Mouse (Mus musculus) cerebral cortex, adult 2 months (tissue): ENCODE data around the gene Phldb2.

Experiments
- WGBS: fragments of 180-500 bp; shearing (Covaris S2); methylation state at CpG from one replicate; pipeline ENCODE4 v1.1.7; 2018; 5-methylcytosine and 5-hydroxymethylcytosine counted together

The Phldb2 gene

DNA sequence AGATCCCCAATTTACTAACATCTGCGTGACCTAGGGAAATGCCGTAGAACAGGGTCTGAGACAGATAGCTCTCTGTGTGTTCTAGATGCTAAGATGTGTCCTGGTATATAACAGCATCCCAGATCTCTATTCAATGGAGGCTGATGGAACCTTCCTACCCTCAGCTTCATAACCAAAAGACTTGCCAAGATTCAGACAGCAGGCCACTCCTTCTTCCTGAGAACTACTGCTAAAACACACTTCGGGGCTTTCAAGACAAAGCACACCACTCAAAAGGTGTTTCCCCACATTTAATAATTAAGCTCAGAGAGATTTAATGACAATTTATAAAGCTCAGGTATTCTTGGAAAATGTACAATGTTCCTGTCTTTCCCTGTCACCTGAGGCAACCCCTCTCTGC is 111.6 kb downstream of the Phldb2 start:
- WGBS, result 85% methylated on average over 3 of the region's 3 CpGs

DNA sequence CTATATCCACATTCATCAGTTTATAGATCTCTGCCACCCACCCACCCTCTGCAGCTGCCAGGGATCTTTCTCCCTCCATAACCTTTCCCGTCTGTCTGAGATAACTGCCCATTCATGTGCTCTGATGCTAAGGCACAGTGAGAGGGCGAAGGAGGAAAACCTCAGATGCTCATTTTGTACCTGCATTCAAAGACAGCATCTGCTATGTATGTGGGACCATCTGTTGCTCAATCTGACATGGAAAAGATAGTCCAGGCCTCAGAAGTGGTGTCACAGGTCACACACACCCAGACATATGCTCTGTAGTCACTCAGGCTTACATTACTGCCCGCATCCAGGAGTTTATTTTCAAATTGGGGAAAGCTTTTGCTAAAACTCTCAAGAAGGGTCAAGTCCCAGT is 112.4 kb downstream of the Phldb2 start:
- WGBS, result 81% methylated on average over 3 of the region's 3 CpGs

- 71% methylated on average over 5 of the region's 5 CpGs for WGBS
These were observed 115.7 kb downstream of the Phldb2 start for GRCm38 (mm10) chr16:45837541-45838342.

- WGBS, result 67% methylated on average over 6 of the region's 6 CpGs
These were observed 120.7 kb downstream of the Phldb2 start for GRCm38 (mm10) chr16:45832747-45833108.

- 78% methylated on average over 8 of the region's 8 CpGs for WGBS
These were observed 121.2 kb downstream of the Phldb2 start for GRCm38 (mm10) chr16:45832061-45832746.

DNA sequence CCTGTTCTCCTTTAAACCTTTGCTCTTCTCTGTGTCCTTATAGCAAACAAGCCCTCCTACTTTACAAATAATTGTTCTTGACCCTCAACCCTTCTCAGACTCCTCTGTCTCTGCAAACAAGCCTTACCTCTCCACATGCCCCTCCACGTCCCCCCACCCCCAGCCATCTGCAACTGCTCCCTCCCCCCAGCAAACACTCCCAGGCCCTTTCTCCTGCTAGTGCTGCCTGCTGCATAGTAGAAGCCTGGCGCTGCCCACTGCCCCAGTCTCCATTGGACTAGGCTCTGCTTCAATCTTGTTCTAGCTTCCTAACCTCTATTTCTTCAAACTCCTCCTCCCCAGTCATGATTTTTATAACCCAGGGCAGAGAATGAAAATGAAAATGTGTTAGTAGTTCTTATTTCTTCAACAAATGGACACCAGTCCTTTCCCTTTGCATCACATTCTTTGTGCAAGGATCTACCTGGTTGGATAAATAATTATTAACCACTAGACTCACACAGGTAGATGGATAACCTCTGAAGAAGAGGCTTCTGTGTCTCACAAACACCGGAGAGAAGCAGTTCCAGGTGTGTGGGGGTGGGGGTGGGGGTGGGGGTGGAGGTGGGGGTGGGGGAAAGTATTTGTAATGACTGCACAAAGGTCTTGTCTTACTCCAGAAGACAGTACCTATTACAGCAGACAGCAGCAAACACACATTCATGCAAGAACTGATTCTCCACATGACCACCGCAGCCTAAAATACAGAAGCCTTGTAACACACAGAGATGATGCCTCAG is 122.1 kb downstream of the Phldb2 start:
- WGBS, result 70% methylated on average over 4 of the region's 4 CpGs

- 73% methylated on average over 11 of the region's 11 CpGs for WGBS
These were observed 123.1 kb downstream of the Phldb2 start for GRCm38 (mm10) chr16:45830096-45830866.

DNA sequence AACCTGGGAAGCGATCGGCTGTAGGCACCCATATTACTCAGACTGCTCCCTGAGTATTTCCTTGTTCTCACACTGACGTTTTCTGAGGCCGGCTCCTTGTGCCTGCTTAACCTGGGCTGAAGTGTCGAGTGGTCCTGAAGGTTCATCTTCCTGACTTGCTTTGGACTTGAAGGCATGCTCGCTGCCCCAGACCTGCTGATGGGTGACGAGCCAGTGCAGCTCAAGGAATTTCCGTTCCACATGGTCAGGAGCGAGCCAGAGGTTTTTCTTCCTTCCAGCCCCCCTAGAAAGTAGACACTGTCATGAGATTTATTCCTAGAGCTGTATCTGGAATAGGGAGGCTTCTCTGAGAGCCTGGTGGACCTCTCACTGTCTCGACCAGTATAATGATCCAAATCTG is 128.1 kb downstream of the Phldb2 start:
- WGBS, result 93% methylated on average over 10 of the region's 10 CpGs

DNA sequence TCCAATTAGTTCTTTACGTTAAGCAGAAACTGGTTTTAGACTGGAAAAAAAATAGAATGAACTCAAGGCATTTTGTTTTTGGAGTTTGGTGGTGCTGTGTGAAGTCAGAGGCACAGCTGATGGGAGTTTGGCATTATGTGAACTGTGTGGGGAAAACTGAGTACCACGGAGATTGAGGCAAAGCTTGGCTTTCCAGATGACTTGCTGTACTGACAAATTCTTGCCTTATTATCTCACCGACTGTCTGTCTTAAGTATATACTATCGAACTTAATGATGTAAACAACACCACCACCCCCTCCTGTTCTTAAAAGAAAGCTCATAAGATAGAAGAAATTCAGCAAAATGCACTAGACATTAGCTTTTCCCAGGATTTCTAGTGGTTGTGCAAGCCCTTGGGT is 129.4 kb downstream of the Phldb2 start:
- WGBS, result 63% methylated on average over 4 of the region's 4 CpGs

GRCm38 (mm10) chr16:45819911-45820310 is 133.5 kb downstream of the Phldb2 start:
- 83% methylated on average over 4 of the region's 4 CpGs for WGBS

DNA sequence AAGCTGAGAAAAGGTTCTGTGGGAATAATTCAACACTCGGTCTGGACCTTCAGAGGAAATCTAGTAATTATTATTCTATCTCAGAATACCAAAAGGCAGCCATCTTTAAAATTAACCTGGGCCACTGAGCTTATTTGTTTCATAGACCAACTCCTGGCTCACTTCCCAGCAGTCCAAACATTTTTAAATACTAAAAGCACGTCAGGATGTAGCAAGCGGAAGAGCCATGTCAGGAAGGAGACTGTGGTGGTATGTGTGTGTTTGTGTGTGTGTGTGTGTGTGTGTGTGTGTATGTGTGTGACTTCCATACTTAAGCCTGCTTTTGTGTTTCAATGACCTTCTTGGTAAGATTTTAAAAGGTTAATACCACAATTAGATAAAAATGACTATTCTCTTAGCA is 135.6 kb downstream of the Phldb2 start:
- 54% methylated on average over 3 of the region's 3 CpGs for WGBS

GRCm38 (mm10) chr16:45814611-45815010 is 138.8 kb downstream of the Phldb2 start:
- WGBS, result 82% methylated on average over 3 of the region's 3 CpGs

DNA sequence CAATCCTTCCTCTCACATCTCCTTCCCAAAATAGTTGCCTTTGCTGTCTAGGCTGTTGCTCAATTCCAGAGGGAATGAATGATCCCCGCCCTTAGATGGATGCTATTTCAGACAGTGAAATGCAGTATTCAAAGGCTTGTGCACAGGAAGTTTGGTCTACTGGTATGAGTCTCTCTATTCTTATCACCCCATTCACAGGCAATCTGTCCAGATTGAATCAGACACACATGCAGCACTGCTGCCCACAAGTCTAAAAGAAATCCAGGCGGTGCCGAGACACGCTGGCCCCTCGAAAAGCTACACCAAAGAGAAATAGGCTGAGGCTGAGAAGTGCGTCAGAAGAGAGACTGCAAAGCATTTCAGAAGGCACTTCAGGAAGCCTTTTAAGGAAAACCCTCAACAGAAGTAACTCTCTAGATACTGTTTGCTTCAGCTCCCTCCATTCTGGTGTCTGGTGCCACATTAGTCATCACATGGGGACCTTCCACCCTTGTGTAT is 142.5 kb downstream of the Phldb2 start:
- 46% methylated on average over 6 of the region's 6 CpGs for WGBS

- WGBS, result 60% methylated on average over 2 of the region's 2 CpGs
These were observed 143.2 kb downstream of the Phldb2 start for GRCm38 (mm10) chr16:45810155-45810554.

GRCm38 (mm10) chr16:45804708-45805107 is 148.7 kb downstream of the Phldb2 start:
- WGBS, result 72% methylated on average over 3 of the region's 3 CpGs

- WGBS, result 26% methylated on average over 2 of the region's 2 CpGs
These were observed 153.0 kb downstream of the Phldb2 start for GRCm38 (mm10) chr16:45800406-45800805.

GRCm38 (mm10) chr16:45799150-45799549 is 154.2 kb downstream of the Phldb2 start:
- 59% methylated on average over 4 of the region's 4 CpGs for WGBS

- WGBS, result 76% methylated on average over 2 of the region's 2 CpGs
These were observed 154.8 kb downstream of the Phldb2 start for GRCm38 (mm10) chr16:45798591-45798990.

- WGBS, result 61% methylated on average over 2 of the region's 2 CpGs
These were observed 156.6 kb downstream of the Phldb2 start for GRCm38 (mm10) chr16:45796815-45797214.

DNA sequence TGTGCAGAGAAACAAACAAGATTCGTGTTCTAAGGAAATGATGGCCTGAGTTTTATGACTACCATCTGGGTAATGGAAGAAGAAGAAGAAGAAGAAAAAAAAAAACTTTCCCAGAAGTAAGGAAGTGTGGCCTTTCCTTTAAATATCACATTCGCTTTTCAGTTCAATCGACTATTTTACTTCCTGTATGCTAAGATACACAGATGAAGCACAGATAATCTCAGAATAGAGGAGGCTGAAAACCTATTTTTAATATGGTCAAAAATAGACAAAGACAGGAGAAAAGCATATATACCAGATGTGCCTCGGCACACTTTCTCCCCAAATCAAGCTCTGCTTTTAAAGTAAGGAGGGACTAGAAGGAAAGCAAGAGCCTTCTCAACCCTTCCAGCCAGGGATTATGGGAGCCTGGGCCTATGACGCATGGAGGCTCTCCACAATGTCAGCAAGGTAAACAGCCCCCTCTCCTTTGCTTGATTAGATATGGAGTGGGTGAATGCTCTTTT is 158.2 kb downstream of the Phldb2 start:
- WGBS, result 37% methylated on average over 5 of the region's 5 CpGs

DNA sequence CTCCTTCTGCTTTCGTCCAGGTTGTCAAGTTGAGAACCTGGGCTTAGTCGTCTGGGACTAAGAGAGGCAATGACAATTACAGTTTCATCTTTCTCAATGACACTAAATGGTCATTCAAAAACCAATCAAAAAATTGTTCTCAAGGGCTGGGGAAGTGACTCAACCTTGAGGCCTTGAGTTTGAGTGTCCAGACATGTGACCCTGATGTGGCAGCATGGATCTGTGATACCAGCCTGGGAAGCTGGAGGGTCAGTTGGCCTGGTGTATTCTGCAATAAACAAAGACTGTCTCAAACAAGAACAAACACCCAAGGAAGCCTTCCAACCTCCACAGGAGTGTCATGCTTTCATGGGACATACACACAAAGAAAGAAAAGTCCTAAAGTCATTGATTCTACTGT is 160.6 kb downstream of the Phldb2 start:
- WGBS, result 93% methylated on average over 2 of the region's 2 CpGs
